In genomic region chr10:77864067-77864761, GRCm38 (mm10) we compare ENCODE assay signal across 7 mouse cellular contexts. TPM values are rescaled to one million over a fixed set of nuclear protein-coding genes. Genes with fewer than 3 reads are reported as not detected.
DNase-seq lines count a peak whose midpoint lies in the region; ATAC-seq and TF ChIP-seq lines count a peak whose summit lies in the region.

No protein-coding gene starts in this region.

- peak; percentile 45 for TF ChIP-seq CTCF in kidney, postnatal 0 days (IDR thresholded peaks at IDR 0.05; ENCODE audit: low read depth)

- H3K4me2 ChIP-seq in kidney, postnatal 0 days (ENCODE audit: low read length), result peak overlapping the region; percentile 45

- H3K4me1 ChIP-seq in kidney, postnatal 0 days (replicated peaks; ENCODE audit: insufficient read depth, low read length), result no peaks in the 10 kb centered on the region

- 0 out of 2 replicates have a peak overlapping the region, but pooled peaks have one; percentile 27 for H3K9ac ChIP-seq in kidney, postnatal 0 days (ENCODE audit: low read depth, low read length)

- no peaks in the 10 kb centered on the region for H3K9me3 ChIP-seq in kidney, postnatal 0 days (replicated peaks; ENCODE audit: low read length)

- peak; percentile 32 for DNase-seq in Muller cell, postnatal 12 days (ENCODE audit: inconsistent ontology term)
- peak; percentile 34 for DNase-seq in c-Kit-positive CD71-positive TER-119-positive erythroid progenitor cells, embryonic 14.5 days (ENCODE audit: low spot score)
- DNase-seq in gonadal fat pad, adult 2 months (ENCODE audit: low read depth), result peak; percentile 63
- peak; percentile 91 for DNase-seq in kidney, postnatal 0 days (ENCODE audit: low spot score)
- DNase-seq in lung, postnatal 4 days, result peak; percentile 65 to 66
- peak; percentile 55 to 64 for DNase-seq in spleen, postnatal 36 days (ENCODE audit: low spot score in 2 of 2)
- no peak for DNase-seq in left cerebral cortex, adult 11 months (ENCODE audit: low spot score)

- H3K27me3 ChIP-seq in kidney, postnatal 0 days (ENCODE audit: insufficient read depth, low read length), result no peaks in the 10 kb centered on the region

- WGBS in kidney, postnatal 0 days, result 30% methylated on average over 14 of the region's 14 CpGs

- no peaks in the 10 kb centered on the region for H3K36me3 ChIP-seq in kidney, postnatal 0 days (ENCODE audit: insufficient read depth, low read length)

- no peak overlapping the region for H3K27ac ChIP-seq in kidney, postnatal 0 days

- peak; percentile 94 for ATAC-seq in kidney, postnatal 0 days (replicated peaks; ENCODE audit: low FRiP score, low read depth)

- H3K4me3 ChIP-seq in kidney, postnatal 0 days (replicated peaks; ENCODE audit: low read depth, low read length), result no peak overlapping the region

RNA-seq across cellular contexts. Expression of gene Gm3285, which starts 2.4 kb away (rescaled TPM):
- not detected in 2 replicates for polyA plus RNA-seq in gonadal fat pad, adult 2 months (2012; rRNA removed)
- polyA plus RNA-seq in kidney, postnatal 0 days (2015; fragmentation: Nextera tagmentation; extraction: Ambion mirVana), result not detected in 2 replicates

RNA-seq across cellular contexts. Expression of gene Gm10318, which starts 11.6 kb away (rescaled TPM):
- polyA plus RNA-seq in gonadal fat pad, adult 2 months (2012; rRNA removed), result not detected in 2 replicates
- polyA plus RNA-seq in kidney, postnatal 0 days (2015; fragmentation: Nextera tagmentation; extraction: Ambion mirVana), result not detected in 2 replicates

RNA-seq across cellular contexts. Expression of gene Gm36176, which starts 17.6 kb away (rescaled TPM):
- polyA plus RNA-seq in gonadal fat pad, adult 2 months (2012; rRNA removed), result not detected in 2 replicates
- not detected in 2 replicates for polyA plus RNA-seq in kidney, postnatal 0 days (2015; fragmentation: Nextera tagmentation; extraction: Ambion mirVana)

RNA-seq across cellular contexts. Expression of gene Krtap10-10, which starts 28.5 kb away (rescaled TPM):
- polyA plus RNA-seq in gonadal fat pad, adult 2 months (2012; rRNA removed), result 0.11 TPM in 1 of 2 replicates, not detected in the other
- polyA plus RNA-seq in kidney, postnatal 0 days (2015; fragmentation: Nextera tagmentation; extraction: Ambion mirVana), result not detected in 2 replicates

RNA-seq across cellular contexts. Expression of gene Krtap10-4, which starts 37.3 kb away (rescaled TPM):
- not detected in 2 replicates for polyA plus RNA-seq in gonadal fat pad, adult 2 months (2012; rRNA removed)
- polyA plus RNA-seq in kidney, postnatal 0 days (2015; fragmentation: Nextera tagmentation; extraction: Ambion mirVana), result not detected in 2 replicates
